Mouse (Mus musculus) cerebellum, adult 18-20 months (tissue): ENCODE data around the gene Copz2.

Source experiments
- DNase-seq, 2 experiments: peaks; one replicate each; pipeline ENCODE4 v3.0.0; 2021

The Copz2 gene

GRCm38 (mm10) chr11:96908594-96908993, 58.9 kb downstream of the Copz2 start:
- no peak for DNase-seq

- DNase-seq: peak; percentile 84 to 85
Observed at GRCm38 (mm10) chr11:96910003-96910402, 60.3 kb downstream of the Copz2 start.
